Mouse (Mus musculus) stomach, postnatal 0 days (tissue): Measurements from ENCODE around the gene Fn3k. TPM values are rescaled to one million over a fixed set of nuclear protein-coding genes. Genes with fewer than 3 reads are reported as not detected.
A peak's percentile ranks its signal among the peaks of the same experiment; 100 is the strongest.

Source experiments
- ATAC-seq: fragments of 200-750 bp; cut with Nextera tagmentation; 2 replicates; pipeline ENCODE4 v1.8.0; 2017; ENCODE audit not compliant: low FRiP score, low TSS enrichment
- DNase-seq: peaks from one replicate; pipeline ENCODE4 v3.0.0-alpha.2; 2016; ENCODE audit warnings: low spot score
- H3K27ac ChIP-seq: fragments of 300-500 bp; sonication (generic); replicated peaks from 2 replicates; pipeline ENCODE4 v1.5.1; 2014; ENCODE audit warnings: mild to moderate bottlenecking, control low read depth
- H3K27me3 ChIP-seq: fragments of 300-500 bp; sonication (generic); 2 replicates; pipeline ENCODE4 v1.6.1; 2014; ENCODE audit warnings: low read length; ENCODE audit not compliant: control insufficient read depth, insufficient read depth
- H3K36me3 ChIP-seq: fragments of 300-500 bp; sonication (generic); 2 replicates; pipeline ENCODE4 v1.6.1; 2014; ENCODE audit warnings: low read length, mixed read lengths; ENCODE audit not compliant: control insufficient read depth, insufficient read depth
- H3K4me1 ChIP-seq: fragments of 300-500 bp; sonication (generic); replicated peaks from 2 replicates; pipeline ENCODE4 v1.6.1; 2014; ENCODE audit warnings: antibody characterized with exemption; ENCODE audit not compliant: control insufficient read depth, insufficient read depth
- H3K4me2 ChIP-seq: fragments of 300-500 bp; sonication (generic); replicated peaks from 2 replicates; pipeline ENCODE4 v1.6.1; 2014; ENCODE audit warnings: low read depth, mild to moderate bottlenecking, control low read depth, moderate library complexity
- H3K4me3 ChIP-seq: fragments of 300-500 bp; sonication (generic); 2 replicates; pipeline ENCODE4 v1.5.1; 2014; ENCODE audit warnings: low read depth, low read length, control low read depth
- H3K9ac ChIP-seq: fragments of 300-500 bp; sonication (generic); 2 replicates; pipeline ENCODE4 v1.6.1; 2014; ENCODE audit warnings: mild to moderate bottlenecking, low read length, control low read depth, mixed read lengths
- H3K9me3 ChIP-seq: fragments of 300-500 bp; sonication (generic); 2 replicates; pipeline ENCODE4 v1.6.1; 2016; ENCODE audit warnings: low read length; ENCODE audit not compliant: control insufficient read depth
- CTCF ChIP-seq: IDR thresholded peaks from 2 replicates; pipeline ENCODE4 v1.5.1; 2016; ENCODE audit warnings: antibody characterized with exemption, low read depth, mild to moderate bottlenecking, moderate library complexity
- EP300 ChIP-seq: optimal IDR thresholded peaks from 2 replicates; pipeline ENCODE3; 2016; ENCODE audit warnings: antibody characterized with exemption
- WGBS: fragments of 180-500 bp; shearing (Covaris S2); extraction: QIAGEN DNeasy Blood & Tissue Kit; methylation state at CpG from one replicate; pipeline ENCODE4 v1.1.7; 2014; 5-methylcytosine and 5-hydroxymethylcytosine counted together
- polyA plus RNA-seq: library from polyadenylated mRNA; unstranded; fragments of >200 nt; fragmentation: Nextera tagmentation; extraction: Ambion mirVana; gene quantifications from 2 replicates; pipeline ENCODE4 v1.2.1, GENCODE M21; 2015

Fn3k gene
- 0.44 and 0.52 TPM in 2 replicates for polyA plus RNA-seq

GRCm38 (mm10) chr11:121434156-121435155 is at the start of gene Fn3k:
Gene Fn3k, plus strand, starts transcription at chr11:121434913.
- DNase-seq, result peak; percentile 89
- H3K27me3 ChIP-seq, result no peaks in the 10 kb centered on the region
- H3K27ac ChIP-seq, result no peak within 1 kb of the TSS; the same call in 1 of the 2 replicates
- peak within 1 kb of the TSS; percentile 41 for H3K4me3 ChIP-seq
- peak within 1 kb of the TSS; percentile 77 for H3K4me2 ChIP-seq
- no peaks in the 10 kb centered on the region for H3K9me3 ChIP-seq
- WGBS, result 5% methylated on average over 30 of the region's 30 CpGs
- no peaks in the 10 kb centered on the region; the same call in 1 of the 2 replicates for H3K4me1 ChIP-seq
- no peaks in the 10 kb centered on the region for H3K36me3 ChIP-seq
- no peak for TF ChIP-seq CTCF
- no peak for TF ChIP-seq EP300
- peak within 1 kb of the TSS; percentile 8; the same call in 1 of the 2 replicates for H3K9ac ChIP-seq
- ATAC-seq, result peak; percentile 88

- Histone ChIP-seq H3K27me3 (no peaks in the 10 kb centered on the region), H3K9ac (peak within 1 kb of the TSS; percentile 67), H3K4me1 (peaks cover 4% of the 10 kb centered on the region; the same call in 1 of the 2 replicates), H3K36me3 (no peaks in the 10 kb centered on the region), H3K4me3 (peak within 1 kb of the TSS; percentile 70), H3K27ac (peak within 1 kb of the TSS; percentile 30; the same call in 1 of the 2 replicates), H3K4me2 (peak within 1 kb of the TSS; percentile 93), H3K9me3 (no peaks in the 10 kb centered on the region)
- ATAC-seq, result peak; percentile 98
- WGBS, result under 1% methylated on average over 60 of the region's 61 CpGs
- TF ChIP-seq CTCF (no peak; the same call in none of the 2 replicates), EP300 (no peak)
- DNase-seq, result peak; percentile 98
Observed at GRCm38 (mm10) chr11:121387750-121388553, 46.8 kb upstream of the Fn3k start, which contains the start of gene Rab40b. Gene Rab40b, minus strand, starts transcription at chr11:121388251.

GRCm38 (mm10) chr11:121388554-121388945 is 46.2 kb upstream of the Fn3k start:
- no peaks in the 10 kb centered on the region for H3K9me3 ChIP-seq
- no peak for DNase-seq
- ATAC-seq, result peak; percentile 36; the same call in 1 of the 2 replicates
- H3K27ac ChIP-seq, result no peak overlapping the region
- H3K4me2 ChIP-seq, result peak overlapping the region; percentile 93
- H3K4me3 ChIP-seq, result peak overlapping the region; percentile 70
- no peak overlapping the region for H3K9ac ChIP-seq
- WGBS, result 5% methylated on average over 6 of the region's 6 CpGs
- TF ChIP-seq EP300 (no peak), CTCF (no peak; the same call in 1 of the 2 replicates)
- H3K36me3 ChIP-seq, result no peaks in the 10 kb centered on the region
- H3K27me3 ChIP-seq, result no peaks in the 10 kb centered on the region
- H3K4me1 ChIP-seq, result peaks cover 4% of the 10 kb centered on the region; the same call in 1 of the 2 replicates

GRCm38 (mm10) chr11:121390793-121391192 is 43.9 kb upstream of the Fn3k start:
- no peak for DNase-seq

GRCm38 (mm10) chr11:121392405-121392804 is 42.3 kb upstream of the Fn3k start:
- 80% methylated on average over 3 of the region's 3 CpGs for WGBS
- H3K9me3 ChIP-seq, result no peaks in the 10 kb centered on the region

More at GRCm38 (mm10) chr11:121390793-121391192, 43.9 kb upstream of the Fn3k start:
- no peak for ATAC-seq
- H3K4me2 ChIP-seq, result no peak overlapping the region
- TF ChIP-seq CTCF (no peak), EP300 (no peak)
- H3K36me3 ChIP-seq, result no peaks in the 10 kb centered on the region
- H3K27ac ChIP-seq, result no peak overlapping the region
- no peak overlapping the region for H3K4me3 ChIP-seq
- H3K4me1 ChIP-seq, result peaks cover 4% of the 10 kb centered on the region; the same call in 1 of the 2 replicates
- H3K9me3 ChIP-seq, result no peaks in the 10 kb centered on the region
- 62% methylated on average over 3 of the region's 3 CpGs for WGBS
- H3K9ac ChIP-seq, result no peak overlapping the region
- H3K27me3 ChIP-seq, result no peaks in the 10 kb centered on the region

More at GRCm38 (mm10) chr11:121392405-121392804, 42.3 kb upstream of the Fn3k start:
- H3K9ac ChIP-seq, result no peak overlapping the region
- H3K4me3 ChIP-seq, result no peak overlapping the region
- DNase-seq (no peak), ATAC-seq (no peak)
- no peak overlapping the region for H3K27ac ChIP-seq
- no peaks in the 10 kb centered on the region for H3K27me3 ChIP-seq
- H3K36me3 ChIP-seq, result no peaks in the 10 kb centered on the region
- no peaks in the 10 kb centered on the region for H3K4me1 ChIP-seq
- no peak overlapping the region for H3K4me2 ChIP-seq
- no peak for TF ChIP-seq CTCF
- no peak for TF ChIP-seq EP300
